Mouse (Mus musculus) heart, adult 2 months (tissue): Measurements from ENCODE around the gene Wdr81.

Source experiments
- CTCF ChIP-seq: fragments of 200-600 bp; IDR thresholded peaks from 2 replicates; pipeline ENCODE4 v1.8.1; 2022; ENCODE audit warnings: antibody characterized with exemption, mild to moderate bottlenecking, moderate library complexity
- POLR2A ChIP-seq: fragments of 200-500 bp; IDR thresholded peaks from 2 replicates; pipeline ENCODE4 v1.6.1; 2011; ENCODE audit warnings: mild to moderate bottlenecking, low read depth, low read length, control low read depth; ENCODE audit not compliant: insufficient read depth

DNA sequence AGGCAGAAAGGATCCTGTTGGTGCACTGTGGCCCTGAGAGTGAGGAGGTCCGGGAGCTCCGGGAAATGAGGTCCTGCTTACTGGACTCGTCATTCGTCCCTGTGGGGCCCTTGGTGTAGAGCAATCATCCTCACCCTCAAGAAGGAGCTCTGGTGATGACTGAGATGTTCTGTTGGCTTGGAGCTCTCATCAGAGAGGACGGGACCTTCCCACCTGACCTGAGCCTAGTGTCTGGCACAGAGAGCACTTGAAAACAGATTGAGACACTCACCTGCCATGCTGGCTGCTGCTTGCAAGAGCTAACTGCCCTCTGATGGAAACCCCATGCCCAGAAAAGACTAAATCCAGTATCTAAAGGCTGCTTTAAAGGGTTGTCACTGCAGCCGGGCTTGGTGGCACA, 49.7 kb downstream of the Wdr81 start:
- TF ChIP-seq CTCF (no peak), POLR2A (no peak)
